Mouse (Mus musculus) hindbrain, embryonic 13.5 days (tissue): ENCODE results near the gene Rcn1. TPM values are rescaled to one million over a fixed set of nuclear protein-coding genes. Genes with fewer than 3 reads are reported as not detected.

Experiments used
- ATAC-seq: fragments of 200-750 bp; cut with Nextera tagmentation; 2 replicates; pipeline ENCODE4 v1.8.0; 2017; ENCODE audit warnings: moderate TSS enrichment; ENCODE audit not compliant: low FRiP score
- H3K27ac ChIP-seq: fragments of 300-500 bp; sonication (generic); 2 replicates; pipeline ENCODE4 v1.5.1; 2015; ENCODE audit warnings: inconsistent platforms, mild to moderate bottlenecking, moderate library complexity
- H3K27me3 ChIP-seq: fragments of 300-500 bp; sonication (generic); 2 replicates; pipeline ENCODE4 v1.6.1; 2015; ENCODE audit warnings: mild to moderate bottlenecking, inconsistent platforms
- H3K36me3 ChIP-seq: fragments of 300-500 bp; sonication (generic); 2 replicates; pipeline ENCODE4 v1.6.1; 2015; ENCODE audit warnings: mild to moderate bottlenecking, inconsistent platforms
- H3K4me1 ChIP-seq: fragments of 300-500 bp; sonication (generic); replicated peaks from 2 replicates; pipeline ENCODE4 v1.6.1; 2015; ENCODE audit warnings: inconsistent platforms
- H3K4me2 ChIP-seq: fragments of 300-500 bp; sonication (generic); 2 replicates; pipeline ENCODE4 v1.6.1; 2015; ENCODE audit warnings: inconsistent platforms, mild to moderate bottlenecking, moderate library complexity
- H3K4me3 ChIP-seq: fragments of 300-500 bp; sonication (generic); 2 replicates; pipeline ENCODE4 v1.5.1; 2015; ENCODE audit warnings: mild to moderate bottlenecking, inconsistent platforms
- H3K9ac ChIP-seq: fragments of 300-500 bp; sonication (generic); 2 replicates; pipeline ENCODE4 v1.6.1; 2015; ENCODE audit warnings: mild to moderate bottlenecking, inconsistent platforms
- H3K9me3 ChIP-seq: fragments of 300-500 bp; sonication (generic); 2 replicates; pipeline ENCODE4 v1.6.1; 2016; ENCODE audit warnings: inconsistent platforms
- WGBS: fragments of 180-500 bp; shearing (Covaris S2); methylation state at CpG from one replicate; pipeline ENCODE4 v1.1.7; 2015; 5-methylcytosine and 5-hydroxymethylcytosine counted together
- polyA plus RNA-seq: library from polyadenylated mRNA; unstranded; fragments of >200 nt; fragmentation: Nextera tagmentation; extraction: Ambion mirVana; gene quantifications from 2 replicates; pipeline ENCODE4 v1.2.1, GENCODE M21; 2015

Gene Rcn1
- polyA plus RNA-seq, 1 experiment from 2014 or later = 76.3 TPM

- ATAC-seq = no peak; the same call in 1 of the 2 replicates
- Histone ChIP-seq H3K9me3 (no peaks in the 10 kb centered on the region), H3K4me3 (no peak overlapping the region), H3K4me2 (no peak overlapping the region), H3K36me3 (peaks cover 4% of the 10 kb centered on the region), H3K4me1 (0 out of 2 replicates have a peak, but pooled peaks cover 9% of the 10 kb centered on the region), H3K27ac (no peak overlapping the region), H3K27me3 (no peaks in the 10 kb centered on the region), H3K9ac (no peak overlapping the region)
- 86% methylated on average over 4 of the region's 4 CpGs for WGBS
Observed at GRCm38 (mm10) chr2:105391414-105391784, 7.7 kb downstream of the Rcn1 start.

DNA sequence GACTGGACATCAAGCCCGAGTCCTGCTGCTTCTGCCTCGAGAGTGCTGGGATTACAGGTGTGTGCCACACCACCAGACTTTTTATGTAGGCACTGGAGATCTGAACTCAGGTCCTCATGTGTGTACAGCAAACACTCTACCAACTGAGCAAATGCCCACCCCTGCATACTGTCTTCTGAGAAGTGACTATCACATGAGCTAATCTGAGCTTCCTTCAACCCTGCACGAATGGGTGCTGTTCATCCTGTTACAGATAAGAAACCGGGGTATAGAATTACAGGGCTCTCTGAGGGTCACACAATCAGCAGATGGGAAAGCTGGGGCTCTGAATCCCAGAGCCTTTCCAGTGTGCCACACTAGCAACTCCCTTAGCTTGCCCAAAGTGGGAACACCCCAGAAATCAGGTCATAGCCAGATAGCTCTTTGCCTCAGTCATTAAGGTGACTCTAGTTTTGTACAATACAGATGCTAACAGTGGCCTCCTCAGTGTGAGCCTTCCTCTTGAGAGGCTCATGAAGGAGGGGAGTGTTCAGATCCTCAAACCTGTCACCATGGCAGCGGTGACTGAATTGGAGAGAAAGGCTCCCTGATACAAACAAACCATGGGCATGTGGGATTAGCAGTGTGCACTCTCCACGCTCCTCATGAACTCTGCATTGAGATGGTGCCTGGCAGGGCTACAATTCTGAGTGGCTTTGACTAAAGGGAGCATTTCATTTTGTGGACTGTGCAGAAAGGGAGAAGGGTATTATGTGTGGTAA lies 8.3 kb downstream of the Rcn1 start:
- no peaks in the 10 kb centered on the region for H3K27me3 ChIP-seq
- no peak overlapping the region for H3K4me2 ChIP-seq
- no peak overlapping the region for H3K4me3 ChIP-seq
- H3K9me3 ChIP-seq = no peaks in the 10 kb centered on the region
- 85% methylated on average over 6 of the region's 6 CpGs for WGBS
- peaks cover 10% of the 10 kb centered on the region for H3K36me3 ChIP-seq
- no peak overlapping the region for H3K27ac ChIP-seq
- no peak overlapping the region for H3K9ac ChIP-seq
- 0 out of 2 replicates have a peak, but pooled peaks cover 9% of the 10 kb centered on the region for H3K4me1 ChIP-seq
- ATAC-seq = peak; percentile 49

GRCm38 (mm10) chr2:105389007-105389890 lies 9.9 kb downstream of the Rcn1 start:
- Histone ChIP-seq H3K9me3 (no peaks in the 10 kb centered on the region), H3K9ac (no peak overlapping the region), H3K4me1 (0 out of 2 replicates have a peak, but pooled peaks cover 9% of the 10 kb centered on the region), H3K4me2 (no peak overlapping the region), H3K27ac (no peak overlapping the region), H3K27me3 (no peaks in the 10 kb centered on the region), H3K4me3 (no peak overlapping the region), H3K36me3 (peaks cover 13% of the 10 kb centered on the region)
- ATAC-seq = no peak
- WGBS = 84% methylated on average over 17 of the region's 17 CpGs

GRCm38 (mm10) chr2:105386418-105386817 lies 12.7 kb downstream of the Rcn1 start:
- Histone ChIP-seq H3K27ac (no peak overlapping the region), H3K4me2 (no peak overlapping the region), H3K4me1 (no peaks in the 10 kb centered on the region), H3K4me3 (no peak overlapping the region), H3K36me3 (peaks cover 13% of the 10 kb centered on the region), H3K27me3 (no peaks in the 10 kb centered on the region), H3K9ac (no peak overlapping the region), H3K9me3 (no peaks in the 10 kb centered on the region)
- no peak for ATAC-seq
- WGBS = 88% methylated on average over 4 of the region's 4 CpGs

- ATAC-seq = no peak
Observed at GRCm38 (mm10) chr2:105384998-105385397, 14.1 kb downstream of the Rcn1 start.

GRCm38 (mm10) chr2:105383063-105383462 lies 16.1 kb downstream of the Rcn1 start:
- H3K4me2 ChIP-seq = no peak overlapping the region
- no peaks in the 10 kb centered on the region for H3K4me1 ChIP-seq
- no peak for ATAC-seq
- WGBS = 91% methylated on average over 8 of the region's 8 CpGs
- H3K4me3 ChIP-seq = no peak overlapping the region
- no peaks in the 10 kb centered on the region for H3K27me3 ChIP-seq
- no peaks in the 10 kb centered on the region for H3K9me3 ChIP-seq
- H3K9ac ChIP-seq = no peak overlapping the region
- H3K36me3 ChIP-seq = peaks cover 13% of the 10 kb centered on the region
- no peak overlapping the region for H3K27ac ChIP-seq

More at GRCm38 (mm10) chr2:105384998-105385397, 14.1 kb downstream of the Rcn1 start:
- Histone ChIP-seq H3K4me1 (no peaks in the 10 kb centered on the region), H3K4me3 (no peak overlapping the region), H3K9ac (no peak overlapping the region), H3K36me3 (peaks cover 13% of the 10 kb centered on the region), H3K27me3 (no peaks in the 10 kb centered on the region), H3K9me3 (no peaks in the 10 kb centered on the region), H3K4me2 (no peak overlapping the region), H3K27ac (no peak overlapping the region)
- 76% methylated on average over 3 of the region's 3 CpGs for WGBS

DNA sequence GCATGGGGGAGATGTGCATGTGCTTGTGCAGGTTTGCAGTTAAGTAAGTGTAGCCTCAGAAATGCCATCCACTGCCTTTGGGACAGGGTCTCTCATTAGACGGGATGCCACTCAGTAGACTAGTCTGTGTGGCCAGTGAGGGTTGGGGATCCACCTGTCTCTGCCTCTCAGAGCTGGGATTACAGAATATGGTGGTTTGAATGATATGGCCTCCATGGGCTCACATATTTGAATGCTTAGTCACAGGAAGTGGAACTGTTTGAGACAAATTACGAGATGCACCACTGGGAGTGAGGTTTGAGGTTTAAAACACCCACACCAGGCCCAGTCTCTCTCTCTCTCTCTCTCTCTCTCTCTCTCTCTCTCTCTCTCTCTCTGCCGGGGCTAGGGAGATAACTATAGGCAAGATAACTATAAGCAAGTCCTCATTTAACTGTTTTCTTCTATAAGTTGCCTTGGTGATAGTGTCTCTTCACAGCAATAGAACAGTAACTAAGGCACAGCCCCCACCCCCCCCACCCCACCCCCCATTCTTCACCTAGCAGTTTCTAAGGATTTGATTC lies 18.3 kb downstream of the Rcn1 start:
- WGBS = 83% methylated on average over 3 of the region's 3 CpGs
- H3K9ac ChIP-seq = no peak overlapping the region
- H3K36me3 ChIP-seq = peaks cover 3% of the 10 kb centered on the region; the same call in 1 of the 2 replicates
- H3K4me3 ChIP-seq = no peak overlapping the region
- no peak overlapping the region for H3K27ac ChIP-seq
- H3K9me3 ChIP-seq = no peaks in the 10 kb centered on the region
- H3K4me1 ChIP-seq = no peaks in the 10 kb centered on the region
- no peaks in the 10 kb centered on the region for H3K27me3 ChIP-seq
- no peak overlapping the region for H3K4me2 ChIP-seq
- ATAC-seq = no peak

- no peaks in the 10 kb centered on the region for H3K9me3 ChIP-seq
- no peak overlapping the region for H3K4me2 ChIP-seq
- 80% methylated on average over 1 of the region's 1 CpGs for WGBS
- ATAC-seq = no peak
- H3K9ac ChIP-seq = no peak overlapping the region
- no peaks in the 10 kb centered on the region for H3K27me3 ChIP-seq
- H3K36me3 ChIP-seq = no peaks in the 10 kb centered on the region
- H3K4me3 ChIP-seq = no peak overlapping the region
- H3K4me1 ChIP-seq = no peaks in the 10 kb centered on the region
- H3K27ac ChIP-seq = no peak overlapping the region
Observed at GRCm38 (mm10) chr2:105379682-105380081, 19.4 kb downstream of the Rcn1 start.

- Histone ChIP-seq H3K4me1 (peaks cover 3% of the 10 kb centered on the region; the same call in 1 of the 2 replicates), H3K9ac (no peak overlapping the region), H3K4me3 (no peak overlapping the region), H3K9me3 (no peaks in the 10 kb centered on the region), H3K27ac (no peak overlapping the region), H3K36me3 (no peaks in the 10 kb centered on the region), H3K27me3 (peaks cover 5% of the 10 kb centered on the region; the same call in 1 of the 2 replicates), H3K4me2 (no peak overlapping the region)
- 78% methylated on average over 4 of the region's 4 CpGs for WGBS
- ATAC-seq = no peak
Observed at GRCm38 (mm10) chr2:105375705-105376104, 23.4 kb downstream of the Rcn1 start.

DNA sequence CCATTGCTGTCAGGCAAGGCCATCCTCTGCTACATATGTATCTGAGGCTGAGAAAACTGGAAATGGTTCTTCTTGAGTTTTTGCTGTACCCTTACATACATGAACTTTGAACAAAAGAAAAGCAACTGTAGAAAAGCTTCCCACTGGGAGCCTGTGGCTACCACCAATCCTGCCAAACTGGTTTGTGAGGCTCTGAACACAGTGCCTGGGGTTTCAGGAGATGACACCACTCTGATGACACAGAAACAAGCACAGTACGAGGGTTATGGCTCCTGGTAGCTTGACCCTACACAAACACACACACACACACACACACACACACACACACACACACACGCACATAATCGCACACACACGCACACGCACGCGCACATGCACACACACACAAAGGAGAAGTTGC lies 23.9 kb downstream of the Rcn1 start:
- Histone ChIP-seq H3K36me3 (no peaks in the 10 kb centered on the region), H3K4me2 (no peak overlapping the region), H3K27ac (no peak overlapping the region), H3K4me3 (no peak overlapping the region), H3K9ac (no peak overlapping the region), H3K27me3 (peaks cover 5% of the 10 kb centered on the region; the same call in 1 of the 2 replicates), H3K9me3 (no peaks in the 10 kb centered on the region), H3K4me1 (peaks cover 8% of the 10 kb centered on the region)
- WGBS = 93% methylated on average over 7 of the region's 7 CpGs
- no peak for ATAC-seq

GRCm38 (mm10) chr2:105373658-105374057 lies 25.5 kb downstream of the Rcn1 start:
- no peaks in the 10 kb centered on the region for H3K36me3 ChIP-seq
- 96% methylated on average over 11 of the region's 11 CpGs for WGBS

GRCm38 (mm10) chr2:105372727-105373126 lies 26.4 kb downstream of the Rcn1 start:
- no peak overlapping the region for H3K9ac ChIP-seq
- H3K36me3 ChIP-seq = no peaks in the 10 kb centered on the region
- no peak overlapping the region for H3K4me3 ChIP-seq
- H3K4me2 ChIP-seq = no peak overlapping the region
- ATAC-seq = no peak
- H3K9me3 ChIP-seq = no peaks in the 10 kb centered on the region
- H3K27ac ChIP-seq = no peak overlapping the region
- H3K27me3 ChIP-seq = peaks cover 5% of the 10 kb centered on the region; the same call in 1 of the 2 replicates
- WGBS = 83% methylated on average over 5 of the region's 5 CpGs
- peaks cover 10% of the 10 kb centered on the region for H3K4me1 ChIP-seq

More at GRCm38 (mm10) chr2:105373658-105374057, 25.5 kb downstream of the Rcn1 start:
- H3K4me2 ChIP-seq = no peak overlapping the region
- H3K27ac ChIP-seq = no peak overlapping the region
- peaks cover 5% of the 10 kb centered on the region; the same call in 1 of the 2 replicates for H3K27me3 ChIP-seq
- H3K9ac ChIP-seq = no peak overlapping the region
- no peaks in the 10 kb centered on the region for H3K9me3 ChIP-seq
- H3K4me1 ChIP-seq = peaks cover 10% of the 10 kb centered on the region
- ATAC-seq = no peak
- H3K4me3 ChIP-seq = no peak overlapping the region
